Mouse (Mus musculus): Measurements from ENCODE around the gene Qars. TPM values are rescaled to one million over a fixed set of nuclear protein-coding genes. Genes with fewer than 3 reads are reported as not detected.

Qars gene
- 100 to 1,000 TPM in 21 of 26 experiments, 10 to 100 TPM in 5; 69.2 to 275 (median 158) TPM for total RNA-seq (2018; cell fraction: chromatin; rRNA removed)
- 100 to 1,000 TPM in 1 of 26 experiments, 10 to 100 TPM in 25; 61.0 to 105 (median 72.8) TPM for total RNA-seq (2018; cell fraction: cytosol; rRNA removed)
- 100 to 1,000 TPM in 3 of 26 experiments, 10 to 100 TPM in 23; 48.2 to 112 (median 73.8) TPM for total RNA-seq (2018; cell fraction: nucleus; rRNA removed)
- 77.0 to 179 TPM (median 87.2 TPM) in 3 replicates for polyA plus RNA-seq (2018)

DNA sequence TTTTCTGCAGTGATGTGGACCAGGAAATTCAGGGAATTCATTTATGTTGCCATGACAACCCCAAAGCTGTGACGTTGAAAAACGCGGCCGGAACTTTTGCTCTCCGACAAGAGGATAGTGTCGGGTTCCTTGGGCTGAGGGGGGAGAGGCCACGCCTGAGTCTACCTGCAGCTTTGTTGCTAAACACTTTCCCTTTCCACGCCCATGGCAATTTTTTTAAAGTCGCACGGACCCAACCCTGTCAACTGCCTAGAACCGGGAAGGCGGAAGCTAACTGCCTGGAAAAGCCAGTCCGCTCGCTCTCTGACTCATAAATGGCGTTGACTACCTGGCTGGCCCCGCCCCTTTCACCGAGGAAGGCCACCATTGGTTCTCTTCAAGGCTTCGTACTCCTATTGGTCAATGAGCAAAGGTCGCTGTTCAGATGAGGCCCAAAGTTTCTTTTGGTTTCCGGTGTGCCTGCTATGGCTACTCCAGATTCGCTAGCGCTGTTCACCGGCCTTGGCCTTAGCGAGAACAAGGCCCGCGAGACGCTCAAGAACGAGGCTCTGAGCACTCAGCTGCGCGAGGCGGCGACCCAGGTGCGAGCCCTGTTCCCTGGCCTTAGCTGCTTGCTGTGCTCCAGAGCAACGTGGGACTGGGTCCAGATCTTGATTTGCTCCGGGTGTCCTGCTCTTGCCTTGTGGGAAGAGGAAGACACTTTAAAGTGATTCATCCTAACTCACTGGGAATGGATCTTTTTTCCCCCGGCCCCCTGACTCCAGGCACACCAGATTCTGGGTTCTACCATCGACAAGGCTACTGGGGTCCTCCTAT, at the start of gene Qars:
Gene Qars (plus strand): TSS at position 88 of the 816 bp plus-strand sequence.
- peak within 1 kb of the TSS; percentile 75 for H3K27ac ChIP-seq
- H3K79me2 ChIP-seq (ENCODE audit: inconsistent target): peaks cover 20% of the 10 kb centered on the region
- 2% methylated on average over 37 of the region's 37 CpGs for WGBS (ENCODE audit: missing documents)
- H3K36me3 ChIP-seq (ENCODE audit: inconsistent target): peaks cover 39% of the 10 kb centered on the region
- peak within 1 kb of the TSS; percentile 79 for H3K4me3 ChIP-seq (ENCODE audit: inconsistent target)

DNA sequence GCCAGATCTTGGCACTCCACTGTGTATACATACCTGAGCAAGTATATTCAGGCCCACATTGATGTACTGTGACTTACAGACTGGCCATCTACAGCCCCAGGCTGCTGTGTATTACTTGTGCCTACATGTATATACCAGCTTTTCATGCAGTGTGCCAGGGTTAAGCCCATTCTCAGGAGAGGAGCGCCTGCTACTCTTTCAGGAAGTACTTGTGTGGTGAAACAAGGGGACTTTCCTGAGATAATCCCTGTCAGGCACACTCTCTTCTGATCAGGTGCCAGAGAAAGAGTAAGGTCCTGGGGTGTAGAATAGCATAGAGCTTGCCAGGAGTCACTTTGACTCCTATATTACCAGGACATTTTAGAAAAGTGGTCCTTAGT, 47.6 kb upstream of the Qars start:
- Histone ChIP-seq H3K36me3 (ENCODE audit: inconsistent target) (peaks cover 22% of the 10 kb centered on the region), H3K79me2 (ENCODE audit: inconsistent target) (peaks cover 37% of the 10 kb centered on the region), H3K27ac (no peak overlapping the region), H3K4me3 (ENCODE audit: inconsistent target) (no peak overlapping the region; the same call in 1 of the 2 replicates)
- WGBS (ENCODE audit: missing documents): 92% methylated on average over 1 of the region's 1 CpGs

DNA sequence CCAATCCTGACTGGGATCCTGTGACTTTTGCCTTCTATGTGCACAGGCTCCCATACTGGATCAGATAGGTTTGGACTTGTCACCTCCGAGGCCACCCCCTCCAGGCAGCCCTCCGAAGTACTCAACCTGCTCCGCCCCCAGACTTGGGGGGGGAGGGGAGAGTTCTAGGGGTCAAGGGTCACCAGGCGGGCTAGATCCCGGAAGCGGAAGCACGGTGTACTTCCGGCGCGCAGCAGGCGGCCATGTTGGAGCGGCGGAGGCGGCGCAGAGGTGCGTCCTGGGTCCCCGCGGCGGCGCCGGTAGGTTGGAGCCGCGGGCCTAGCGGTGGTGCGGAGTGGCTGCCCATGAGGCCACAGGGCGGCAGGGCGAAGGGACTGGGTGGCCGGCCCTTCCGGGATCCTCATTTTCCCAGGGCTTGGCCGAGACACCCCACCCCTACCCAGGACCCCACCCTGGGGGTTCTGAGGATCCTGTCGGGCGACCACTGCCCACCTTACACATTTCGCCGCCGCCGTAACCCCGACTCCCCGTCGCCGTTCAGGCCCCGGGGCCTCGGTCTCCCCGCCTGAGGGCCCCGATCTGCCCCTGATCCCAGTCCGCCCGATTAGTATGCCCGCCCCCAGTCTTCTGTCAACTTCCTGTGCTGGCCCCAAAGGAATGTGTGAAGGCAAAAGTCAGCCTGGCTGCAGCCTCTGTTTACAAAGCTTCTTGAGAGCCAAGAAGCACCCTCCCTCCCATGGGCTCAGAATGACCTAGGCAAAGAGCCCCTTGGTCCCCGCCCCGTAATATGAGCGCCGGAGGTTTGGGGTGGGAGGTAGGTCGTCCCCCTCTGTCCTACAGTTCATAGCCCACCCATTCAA, 47.0 kb upstream of the Qars start, which contains the start of gene Ccdc71:
Gene Ccdc71 (plus strand): TSS at position 209 of the 860 bp plus-strand sequence.
- H3K36me3 ChIP-seq (ENCODE audit: inconsistent target): peaks cover 28% of the 10 kb centered on the region
- WGBS (ENCODE audit: missing documents): under 1% methylated on average over 39 of the region's 52 CpGs
- peak within 1 kb of the TSS; percentile 89 for H3K4me3 ChIP-seq (ENCODE audit: inconsistent target)
- H3K79me2 ChIP-seq (ENCODE audit: inconsistent target): peaks cover 37% of the 10 kb centered on the region
- H3K27ac ChIP-seq: peak within 1 kb of the TSS; percentile 29; the same call in 1 of the 2 replicates

DNA sequence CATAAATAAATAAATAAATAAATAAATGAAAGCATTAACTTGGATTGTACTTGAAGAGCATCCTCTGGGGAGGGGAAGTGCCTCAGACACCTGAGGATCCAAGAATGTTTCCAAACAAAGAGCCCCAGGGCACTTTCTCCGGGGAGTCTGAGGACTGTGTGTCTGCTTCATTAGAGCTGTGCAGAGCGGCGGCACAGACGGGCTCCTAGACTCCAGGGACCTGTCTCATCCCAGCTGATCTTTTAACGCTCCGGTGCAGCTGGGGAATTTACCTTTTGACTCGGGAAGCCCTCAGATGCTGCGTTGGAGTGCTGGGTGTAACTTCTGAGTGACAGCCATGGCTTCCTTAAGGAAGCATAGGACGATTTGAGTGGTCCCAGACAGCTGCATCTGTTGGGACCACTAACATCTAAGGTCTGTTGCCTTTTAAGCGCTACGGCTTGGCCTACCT, 46.3 kb upstream of the Qars start, which contains the start of gene Klhdc8b:
Gene Klhdc8b (minus strand): TSS at position 401 of the 451 bp plus-strand sequence.
- H3K79me2 ChIP-seq (ENCODE audit: inconsistent target): peaks cover 37% of the 10 kb centered on the region
- peak within 1 kb of the TSS; percentile 89 for H3K4me3 ChIP-seq (ENCODE audit: inconsistent target)
- peak within 1 kb of the TSS; percentile 29; the same call in 1 of the 2 replicates for H3K27ac ChIP-seq
- peaks cover 29% of the 10 kb centered on the region for H3K36me3 ChIP-seq (ENCODE audit: inconsistent target)
- whole genome bisulfite sequencing (ENCODE audit: missing documents): 32% methylated on average over 11 of the region's 11 CpGs

DNA sequence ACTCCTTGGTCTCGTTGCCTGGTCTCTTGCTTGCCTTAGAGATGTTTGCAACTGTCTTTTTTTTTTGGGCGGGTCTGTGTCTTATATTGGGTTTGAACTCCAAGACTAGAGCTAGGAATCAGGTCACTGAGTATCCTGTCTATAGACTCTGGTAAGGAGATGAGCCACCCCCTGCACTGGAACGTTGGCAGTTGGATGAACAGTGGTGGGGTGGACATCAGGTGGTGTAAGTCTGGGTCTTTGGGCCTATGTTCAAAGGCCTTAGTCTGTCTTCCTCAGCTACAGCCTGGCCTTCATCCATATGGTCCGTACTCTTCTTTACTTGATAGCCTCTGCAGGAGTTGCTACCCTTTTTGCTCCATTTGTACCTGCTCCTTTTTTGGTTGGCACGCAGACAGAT, 45.8 kb upstream of the Qars start:
- peaks cover 29% of the 10 kb centered on the region for H3K36me3 ChIP-seq (ENCODE audit: inconsistent target)
- WGBS (ENCODE audit: missing documents): 98% methylated on average over 5 of the region's 5 CpGs
- H3K79me2 ChIP-seq (ENCODE audit: inconsistent target): peaks cover 37% of the 10 kb centered on the region
- no peak overlapping the region for H3K27ac ChIP-seq
- H3K4me3 ChIP-seq (ENCODE audit: inconsistent target): peak overlapping the region; percentile 89

DNA sequence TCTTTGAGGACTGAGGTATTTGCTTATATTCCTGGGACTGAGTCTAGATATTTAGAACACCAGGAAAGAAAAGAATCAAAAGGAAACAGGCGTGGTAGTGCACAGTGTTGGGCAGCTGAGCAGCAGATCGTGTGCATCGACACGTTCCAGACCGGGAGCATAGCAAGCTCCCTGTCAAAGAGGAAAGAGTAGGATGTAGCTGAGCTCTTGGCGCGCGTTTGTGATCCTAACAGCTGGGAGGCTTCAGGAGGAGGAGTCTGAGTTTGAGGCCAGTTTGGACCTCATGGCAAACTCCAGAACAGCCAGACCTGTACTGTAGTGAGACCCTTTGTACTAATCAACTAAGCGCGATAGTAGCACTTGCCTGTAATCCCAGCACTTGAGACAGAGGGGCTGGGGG, 45.3 kb upstream of the Qars start:
- Histone ChIP-seq H3K36me3 (ENCODE audit: inconsistent target) (peaks cover 29% of the 10 kb centered on the region), H3K27ac (no peak overlapping the region), H3K4me3 (ENCODE audit: inconsistent target) (no peak overlapping the region), H3K79me2 (ENCODE audit: inconsistent target) (peaks cover 37% of the 10 kb centered on the region)
- WGBS (ENCODE audit: missing documents): 98% methylated on average over 10 of the region's 10 CpGs

DNA sequence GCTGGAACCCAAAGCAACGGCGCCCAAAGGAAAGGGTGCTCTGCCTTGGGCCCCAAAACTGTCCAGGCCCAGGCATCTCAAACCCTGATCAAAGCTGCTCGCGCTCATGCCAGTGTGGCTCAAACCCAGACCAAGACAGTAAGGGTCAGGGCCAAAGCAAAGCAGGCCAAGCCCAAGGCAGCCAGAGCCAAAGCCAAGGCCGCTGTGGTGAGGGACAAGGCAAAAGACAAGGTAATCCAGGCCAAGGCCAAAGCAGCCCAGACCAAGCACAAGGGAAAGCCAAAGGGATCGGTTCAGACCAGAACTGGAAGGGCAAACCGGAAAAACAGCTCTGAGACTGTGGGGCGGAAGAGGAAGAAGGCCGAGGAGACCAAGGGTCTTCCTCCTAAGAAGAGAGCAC, 43.8 kb upstream of the Qars start:
- 95% methylated on average over 9 of the region's 9 CpGs for WGBS (ENCODE audit: missing documents)
- Histone ChIP-seq H3K27ac (no peak overlapping the region), H3K4me3 (ENCODE audit: inconsistent target) (no peak overlapping the region), H3K79me2 (ENCODE audit: inconsistent target) (peaks cover 37% of the 10 kb centered on the region), H3K36me3 (ENCODE audit: inconsistent target) (peaks cover 29% of the 10 kb centered on the region)

DNA sequence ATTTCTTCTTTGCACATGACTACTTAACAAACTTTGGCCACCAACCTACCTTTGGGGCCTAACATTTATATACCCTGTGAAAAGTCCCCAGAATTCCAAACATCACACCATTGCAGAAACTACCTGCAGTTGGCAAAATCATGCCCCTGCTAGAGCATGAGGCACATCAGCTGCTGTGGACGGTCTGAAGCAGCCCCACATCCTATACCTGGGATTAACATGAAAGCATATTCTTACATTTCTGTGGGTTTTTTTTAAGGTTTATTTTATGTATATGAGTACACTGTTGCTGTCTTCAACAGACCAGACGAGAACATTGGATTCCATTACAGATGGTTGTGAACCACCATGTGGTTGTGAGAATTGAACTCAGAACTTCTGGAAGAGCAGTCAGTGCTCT, 41.3 kb upstream of the Qars start:
- Histone ChIP-seq H3K4me3 (ENCODE audit: inconsistent target) (no peak overlapping the region), H3K79me2 (ENCODE audit: inconsistent target) (peaks cover 29% of the 10 kb centered on the region), H3K27ac (no peak overlapping the region), H3K36me3 (ENCODE audit: inconsistent target) (peaks cover 29% of the 10 kb centered on the region)
- WGBS (ENCODE audit: missing documents): 95% methylated on average over 2 of the region's 2 CpGs

DNA sequence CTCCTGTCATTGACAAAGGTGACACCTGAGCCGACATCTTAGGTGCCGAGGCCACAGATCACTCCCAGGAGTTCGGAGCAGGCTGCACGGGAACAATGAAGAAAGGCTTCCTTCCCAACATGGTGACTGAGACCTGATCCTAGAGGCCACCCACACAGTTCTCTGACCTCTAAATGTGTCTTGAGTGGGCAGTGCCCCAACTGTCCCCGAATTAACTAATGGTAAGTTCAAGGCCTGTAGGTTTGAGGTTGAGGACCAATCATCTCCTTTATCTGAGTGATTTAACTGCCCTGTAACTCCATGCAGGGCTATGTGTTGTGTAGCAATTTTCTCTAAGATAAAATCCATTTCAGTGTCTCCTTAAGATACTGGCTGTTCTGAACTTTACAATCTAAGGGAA, 38.1 kb upstream of the Qars start:
- Histone ChIP-seq H3K79me2 (ENCODE audit: inconsistent target) (no peaks in the 10 kb centered on the region), H3K4me3 (ENCODE audit: inconsistent target) (no peak overlapping the region), H3K36me3 (ENCODE audit: inconsistent target) (peaks cover 12% of the 10 kb centered on the region; the same call in 1 of the 2 replicates), H3K27ac (no peak overlapping the region)
- WGBS (ENCODE audit: missing documents): 90% methylated on average over 5 of the region's 5 CpGs

DNA sequence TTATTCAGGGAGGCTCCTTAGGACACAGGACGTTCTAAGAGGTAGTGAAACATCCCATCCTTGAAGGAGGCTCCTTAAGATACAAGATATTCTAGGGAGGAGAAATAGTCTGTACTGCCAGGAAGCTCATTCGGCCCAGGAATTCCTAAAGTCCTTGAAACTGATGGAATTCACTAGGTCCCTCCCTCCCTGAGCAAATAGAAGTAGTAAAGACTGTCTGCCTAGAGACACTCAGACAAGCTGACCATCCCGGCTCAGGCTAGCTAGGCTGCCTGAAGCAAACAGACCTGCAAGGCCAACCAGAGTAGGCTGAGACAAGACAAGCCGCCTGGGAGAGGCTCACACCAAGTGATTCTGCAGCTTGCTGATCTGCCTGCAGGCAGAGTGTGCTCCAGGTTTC, 37.7 kb upstream of the Qars start:
- Histone ChIP-seq H3K4me3 (ENCODE audit: inconsistent target) (no peak overlapping the region), H3K27ac (no peak overlapping the region), H3K36me3 (ENCODE audit: inconsistent target) (peaks cover 8% of the 10 kb centered on the region; the same call in 1 of the 2 replicates), H3K79me2 (ENCODE audit: inconsistent target) (no peaks in the 10 kb centered on the region)
- WGBS (ENCODE audit: missing documents): 88% methylated on average over 4 of the region's 4 CpGs

DNA sequence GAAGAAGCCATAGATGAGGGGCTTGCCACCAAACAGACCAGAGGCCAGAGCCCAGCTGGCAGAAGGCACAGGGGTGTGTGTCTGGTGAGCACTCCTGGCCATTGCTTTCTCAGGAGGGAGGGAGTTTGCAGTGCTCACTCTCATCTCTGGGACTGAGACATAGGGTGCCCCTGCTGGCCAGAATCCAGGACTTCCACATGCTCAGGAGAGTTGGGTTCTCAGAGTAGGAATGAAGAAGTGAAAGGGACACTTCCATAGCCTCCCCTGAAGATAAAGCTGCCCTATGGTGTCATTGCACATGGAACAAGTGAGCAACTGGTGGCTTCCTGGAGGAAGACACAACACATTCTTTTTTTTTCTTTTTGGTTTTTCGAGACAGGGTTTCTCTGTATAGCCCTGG, 33.0 kb upstream of the Qars start:
- no peaks in the 10 kb centered on the region for H3K79me2 ChIP-seq (ENCODE audit: inconsistent target)
- no peak overlapping the region for H3K27ac ChIP-seq
- H3K4me3 ChIP-seq (ENCODE audit: inconsistent target): no peak overlapping the region
- no peaks in the 10 kb centered on the region for H3K36me3 ChIP-seq (ENCODE audit: inconsistent target)
- WGBS (ENCODE audit: missing documents): 40% methylated on average over 1 of the region's 1 CpGs

DNA sequence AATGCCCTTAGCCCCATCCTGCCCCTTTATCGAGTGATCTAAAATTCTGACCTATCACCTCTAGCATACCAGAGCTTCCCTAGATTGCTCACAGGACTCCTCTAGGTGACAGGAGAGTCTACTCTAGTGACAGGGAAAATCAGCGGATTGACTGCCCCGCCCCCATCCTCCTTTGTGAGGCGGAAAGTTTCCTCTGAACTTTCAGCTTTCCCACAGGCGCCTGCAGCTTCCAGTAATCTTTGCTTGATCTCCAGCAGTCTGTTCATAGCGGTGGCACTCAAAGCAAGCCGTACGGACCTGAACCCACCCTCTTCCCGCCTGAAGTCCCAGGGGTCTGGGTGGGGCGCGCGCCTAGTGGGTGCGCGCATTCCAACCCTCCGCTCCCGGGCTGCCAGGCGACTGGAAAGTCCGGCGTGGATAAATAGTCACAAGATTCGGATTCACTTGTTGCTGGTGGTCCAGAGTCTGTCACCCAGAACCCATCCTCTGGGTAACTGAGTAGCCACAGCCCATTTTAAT, 28.8 kb upstream of the Qars start:
- 7% methylated on average over 20 of the region's 20 CpGs for WGBS (ENCODE audit: missing documents)

DNA sequence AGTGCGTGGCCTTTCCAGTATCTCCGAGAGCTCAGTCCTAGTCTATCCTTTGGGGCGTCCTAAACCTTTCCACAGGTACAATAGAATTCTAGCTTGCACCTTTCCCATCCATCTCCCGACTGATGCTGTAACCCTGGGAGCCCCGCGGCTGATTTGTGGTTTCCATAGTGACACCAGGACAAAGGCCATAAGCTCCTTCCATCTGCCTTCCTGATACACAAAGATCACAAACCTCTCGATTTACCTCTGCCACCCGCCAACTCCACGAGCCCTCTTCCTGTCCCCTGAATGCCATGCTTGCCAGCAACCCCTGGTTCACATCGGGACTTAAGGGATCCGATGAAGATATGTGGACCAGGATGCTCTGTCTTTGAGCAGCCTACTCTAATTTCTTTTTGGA, 28.3 kb upstream of the Qars start:
- 58% methylated on average over 11 of the region's 11 CpGs for WGBS (ENCODE audit: missing documents)
- H3K4me3 ChIP-seq (ENCODE audit: inconsistent target): no peak overlapping the region

More for the DNA sequence above, 28.8 kb upstream of the Qars start:
- Histone ChIP-seq H3K36me3 (ENCODE audit: inconsistent target) (no peaks in the 10 kb centered on the region), H3K4me3 (ENCODE audit: inconsistent target) (peak overlapping the region; percentile 7; the same call in 1 of the 2 replicates), H3K79me2 (ENCODE audit: inconsistent target) (no peaks in the 10 kb centered on the region), H3K27ac (no peak overlapping the region)

More for the DNA sequence above, 28.3 kb upstream of the Qars start:
- H3K36me3 ChIP-seq (ENCODE audit: inconsistent target): no peaks in the 10 kb centered on the region
- H3K27ac ChIP-seq: no peak overlapping the region
- no peaks in the 10 kb centered on the region for H3K79me2 ChIP-seq (ENCODE audit: inconsistent target)

Data from macrophage (primary cell).